Mouse (Mus musculus) cerebellum, adult 2 months (tissue): ENCODE results near the gene Grin3b.

ENCODE experiments used
- CTCF ChIP-seq: fragments of 200-500 bp; IDR thresholded peaks from 2 replicates; pipeline ENCODE4 v1.5.1; 2011; ENCODE audit warnings: low read depth, mild to moderate bottlenecking, control low read depth, low read length, moderate library complexity, borderline replicate concordance; ENCODE audit not compliant: insufficient read depth
- POLR2A ChIP-seq: fragments of 200-500 bp; IDR thresholded peaks from 2 replicates; pipeline ENCODE4 v1.6.1; 2011; ENCODE audit warnings: low read length, control low read depth, borderline replicate concordance; ENCODE audit not compliant: insufficient read depth

GRCm38 (mm10) chr10:79983670-79984069, 13.2 kb downstream of the Grin3b start:
- TF ChIP-seq CTCF (no peak), POLR2A (no peak)
